Mouse (Mus musculus) limb, embryonic 11.5 days (tissue): ENCODE results near the gene Ccdc78. TPM values are rescaled to one million over a fixed set of nuclear protein-coding genes. Genes with fewer than 3 reads are reported as not detected.

ENCODE experiments used
- ATAC-seq: fragments of 200-750 bp; cut with Nextera tagmentation; 2 replicates; pipeline ENCODE4 v1.8.0; 2017; ENCODE audit warnings: low read depth; ENCODE audit not compliant: insufficient number of reproducible peaks, low FRiP score, low TSS enrichment
- DNase-seq: peaks from one replicate; pipeline ENCODE4 v3.0.0-alpha.2; 2015; ENCODE audit warnings: low spot score
- H3K27ac ChIP-seq: fragments of 300-500 bp; sonication (generic); replicated peaks from 2 replicates; pipeline ENCODE4 v1.5.1; 2014; ENCODE audit warnings: low read depth, mild to moderate bottlenecking, low read length
- H3K27me3 ChIP-seq: fragments of 300-500 bp; sonication (generic); 2 replicates; pipeline ENCODE4 v1.6.1; 2014; ENCODE audit warnings: mild to moderate bottlenecking, low read length, mixed read lengths; ENCODE audit not compliant: control insufficient read depth, insufficient read depth
- H3K36me3 ChIP-seq: fragments of 300-500 bp; sonication (generic); 2 replicates; pipeline ENCODE4 v1.6.1; 2014; ENCODE audit warnings: mild to moderate bottlenecking, low read length, moderate library complexity, mixed read lengths; ENCODE audit not compliant: control insufficient read depth, insufficient read depth
- H3K4me1 ChIP-seq: fragments of 300-500 bp; sonication (generic); 2 replicates; pipeline ENCODE4 v1.6.1; 2014; ENCODE audit warnings: low read length, mixed read lengths; ENCODE audit not compliant: control insufficient read depth, insufficient read depth
- H3K4me2 ChIP-seq: fragments of 300-500 bp; sonication (generic); 2 replicates; pipeline ENCODE4 v1.6.1; 2014; ENCODE audit warnings: low read depth, mild to moderate bottlenecking, moderate library complexity; ENCODE audit not compliant: severe bottlenecking
- H3K4me3 ChIP-seq: fragments of 300-500 bp; sonication (generic); 2 replicates; pipeline ENCODE4 v1.5.1; 2014; ENCODE audit warnings: low read depth, low read length
- H3K9ac ChIP-seq: fragments of 300-500 bp; sonication (generic); 2 replicates; pipeline ENCODE4 v1.6.1; 2014; ENCODE audit warnings: mild to moderate bottlenecking, low read length
- H3K9me3 ChIP-seq: fragments of 300-500 bp; sonication (generic); 2 replicates; pipeline ENCODE4 v1.6.1; 2016; ENCODE audit warnings: low read length; ENCODE audit not compliant: control insufficient read depth
- WGBS: fragments of 180-500 bp; shearing (Covaris S2); extraction: QIAGEN DNeasy Blood & Tissue Kit; methylation state at CpG from one replicate; pipeline ENCODE4 v1.1.7; 2014; 5-methylcytosine and 5-hydroxymethylcytosine counted together
- polyA plus RNA-seq: library from polyadenylated mRNA; unstranded; fragments of >200 nt; fragmentation: Nextera tagmentation; extraction: Ambion mirVana; gene quantifications from 2 replicates; pipeline ENCODE4 v1.2.1, GENCODE M21; 2014

Gene Ccdc78
- polyA plus RNA-seq, 1 experiment from 2014 or later, result 0.11 TPM

DNA sequence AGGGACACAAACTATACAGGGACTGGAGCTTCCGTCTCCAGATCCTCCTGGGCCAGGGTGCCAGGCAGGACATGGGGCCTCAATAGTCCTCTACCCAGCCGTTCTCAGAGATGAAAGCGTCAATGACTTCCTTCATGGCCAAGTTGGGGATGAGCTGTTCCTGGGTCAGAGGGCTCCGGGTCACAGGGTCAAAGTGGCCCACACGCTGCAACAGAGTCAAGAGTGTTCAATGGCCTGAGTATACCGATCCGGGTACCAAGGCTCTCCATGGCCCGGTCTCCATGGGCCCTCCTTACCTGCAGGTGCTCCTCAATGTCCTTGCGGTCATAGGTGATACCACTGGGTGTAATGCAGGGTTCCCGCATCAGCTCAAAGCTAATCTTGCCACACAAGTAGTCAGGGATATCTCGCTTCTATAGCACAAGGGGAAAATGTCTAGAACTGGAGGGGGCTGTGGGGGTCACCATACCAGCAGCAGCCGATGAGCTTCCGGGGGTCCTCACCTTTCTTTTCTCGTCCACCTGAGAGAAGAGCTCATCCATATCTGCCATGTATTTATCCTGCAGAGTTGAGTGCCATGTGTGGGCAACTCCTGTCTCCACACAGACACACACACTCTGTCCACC lies 44.5 kb downstream of the Ccdc78 start:
- no peak for ATAC-seq
- WGBS, result 88% methylated on average over 14 of the region's 14 CpGs

DNA sequence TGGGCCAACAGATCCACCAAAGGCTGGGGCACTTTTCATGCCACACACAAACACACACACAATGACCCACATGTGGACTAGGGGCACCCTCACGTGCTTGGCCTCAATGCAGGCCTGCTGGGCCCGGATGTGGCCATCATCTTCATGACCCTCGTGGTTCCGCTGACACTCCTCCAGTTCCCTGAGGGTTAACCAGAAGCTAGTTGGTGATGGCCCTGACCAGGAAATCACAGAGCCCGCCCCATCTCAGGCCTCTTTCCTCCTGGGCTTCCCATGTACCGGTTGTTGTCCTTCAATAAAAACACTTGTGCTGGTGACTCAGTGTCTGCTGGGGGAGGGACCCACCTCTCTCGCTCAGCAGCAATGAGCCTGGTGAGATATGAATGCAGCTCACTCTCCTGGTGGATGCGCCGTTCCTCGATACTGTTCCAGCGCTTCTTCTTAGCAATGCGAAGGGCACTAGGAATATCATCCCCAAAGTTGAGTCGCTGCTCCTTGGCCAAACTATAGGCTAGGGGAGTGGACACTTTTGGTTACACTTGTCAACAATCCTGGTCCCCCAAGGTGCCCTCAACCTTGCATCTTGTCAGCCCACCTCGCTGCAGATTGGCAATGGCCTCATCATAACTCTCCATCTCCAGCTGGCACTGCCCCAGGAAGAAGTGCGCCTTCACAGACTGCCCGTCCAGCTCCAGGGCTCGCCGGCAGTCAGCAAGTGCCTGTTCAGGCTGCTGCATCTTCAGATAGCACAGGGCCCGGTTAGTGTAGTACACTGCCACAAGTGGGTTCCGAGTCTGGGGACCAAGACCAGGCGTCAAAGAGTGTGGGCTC lies 45.3 kb downstream of the Ccdc78 start:
- 66% methylated on average over 21 of the region's 21 CpGs for WGBS
- Histone ChIP-seq H3K4me2 (peak overlapping the region; percentile 92), H3K9me3 (no peaks in the 10 kb centered on the region), H3K27me3 (no peaks in the 10 kb centered on the region), H3K27ac (no peak overlapping the region), H3K4me1 (peaks cover 38% of the 10 kb centered on the region), H3K9ac (peak overlapping the region; percentile 87), H3K4me3 (peak overlapping the region; percentile 81), H3K36me3 (peaks cover 21% of the 10 kb centered on the region)
- ATAC-seq, result no peak
- DNase-seq, result no peak

More for the DNA sequence above, 44.5 kb downstream of the Ccdc78 start:
- DNase-seq, result no peak
- no peaks in the 10 kb centered on the region for H3K27me3 ChIP-seq
- H3K27ac ChIP-seq, result no peak overlapping the region
- 0 out of 2 replicates have a peak overlapping the region, but pooled peaks have one; percentile 81 for H3K4me3 ChIP-seq
- H3K9ac ChIP-seq, result no peak overlapping the region
- no peaks in the 10 kb centered on the region for H3K9me3 ChIP-seq
- H3K4me2 ChIP-seq, result peak overlapping the region; percentile 92; the same call in 1 of the 2 replicates
- peaks cover 21% of the 10 kb centered on the region for H3K36me3 ChIP-seq
- peaks cover 34% of the 10 kb centered on the region for H3K4me1 ChIP-seq

DNA sequence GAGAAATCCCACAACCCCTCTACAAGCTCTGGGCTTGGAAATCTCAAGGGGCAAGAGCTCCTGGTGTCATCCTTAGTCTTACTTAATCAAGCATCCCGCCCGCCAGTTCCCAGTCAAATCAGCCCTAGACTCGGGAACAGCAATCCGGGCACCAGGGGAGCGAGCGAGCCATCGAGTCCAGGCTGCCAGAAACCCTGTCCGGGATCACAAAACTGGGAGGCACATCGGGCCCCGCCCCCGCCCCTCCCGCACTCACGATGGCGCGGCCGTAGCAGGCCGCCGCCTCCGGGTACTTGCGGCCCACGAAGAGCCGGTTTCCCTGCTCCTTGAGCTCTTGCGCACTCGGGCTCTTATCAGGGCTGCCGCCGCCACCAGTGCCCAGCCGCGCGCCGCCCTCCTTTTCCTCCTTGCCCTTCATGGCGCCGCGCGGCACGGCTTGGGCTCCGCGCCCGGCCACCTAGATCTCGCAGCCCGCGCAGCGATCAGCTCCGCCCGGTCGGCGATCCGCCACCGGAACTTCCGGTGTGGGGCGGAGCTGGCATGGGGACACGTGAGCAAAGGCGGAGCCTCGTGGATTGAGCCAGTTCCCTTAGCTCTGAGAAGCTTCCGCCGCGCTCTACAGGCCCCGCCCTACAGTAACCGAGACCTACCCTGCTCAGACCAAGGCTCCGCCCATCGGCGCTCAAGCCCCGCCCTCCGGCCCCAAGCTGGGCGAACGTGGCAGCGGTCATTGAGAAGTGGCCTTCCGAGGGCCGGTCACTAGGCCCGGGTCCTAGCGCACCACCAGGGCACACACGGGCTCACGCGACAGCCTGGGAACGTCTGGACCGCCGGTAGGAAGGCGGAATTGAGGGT lies 46.3 kb downstream of the Ccdc78 start:
- no peaks in the 10 kb centered on the region for H3K27me3 ChIP-seq
- peak overlapping the region; percentile 81 for H3K4me3 ChIP-seq
- H3K9ac ChIP-seq, result peak overlapping the region; percentile 87
- DNase-seq (peak; percentile 99), ATAC-seq (peak; percentile 89)
- WGBS, result under 1% methylated on average over 59 of the region's 77 CpGs
- H3K27ac ChIP-seq, result peak overlapping the region; percentile 87
- peak overlapping the region; percentile 92 for H3K4me2 ChIP-seq
- peaks cover 41% of the 10 kb centered on the region for H3K4me1 ChIP-seq
- H3K9me3 ChIP-seq, result no peaks in the 10 kb centered on the region
- peaks cover 19% of the 10 kb centered on the region for H3K36me3 ChIP-seq

DNA sequence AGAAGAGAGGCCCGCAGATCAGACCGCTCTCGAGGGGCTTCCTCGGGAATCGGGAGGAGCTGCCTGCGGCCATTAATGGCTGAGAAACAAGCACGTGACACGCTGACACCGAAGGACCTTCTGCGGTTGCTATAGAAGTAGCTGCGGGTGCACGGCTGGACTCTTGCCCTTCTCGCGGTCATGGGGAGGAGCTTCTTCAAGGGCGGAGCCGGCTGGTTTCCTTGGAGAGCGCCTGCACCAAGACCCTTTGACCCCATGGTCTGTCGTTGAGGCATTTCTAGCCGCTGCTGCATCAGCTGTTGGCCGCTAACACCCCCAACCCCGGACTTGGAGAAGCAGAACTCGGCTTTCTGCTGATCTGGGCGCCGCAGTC lies 46.9 kb downstream of the Ccdc78 start, which contains the start of gene Stub1:
Gene Stub1, minus strand, starts transcription at position 114 of the 373 bp plus-strand sequence.
- Histone ChIP-seq H3K4me1 (peaks cover 39% of the 10 kb centered on the region), H3K9ac (peak within 1 kb of the TSS; percentile 87), H3K27ac (peak within 1 kb of the TSS; percentile 87), H3K36me3 (peaks cover 17% of the 10 kb centered on the region), H3K9me3 (no peaks in the 10 kb centered on the region), H3K4me3 (peak within 1 kb of the TSS; percentile 81), H3K4me2 (peak within 1 kb of the TSS; percentile 92), H3K27me3 (no peaks in the 10 kb centered on the region)
- peak; percentile 52 for ATAC-seq
- DNase-seq, result no peak
- under 1% methylated on average over 24 of the region's 24 CpGs for WGBS

DNA sequence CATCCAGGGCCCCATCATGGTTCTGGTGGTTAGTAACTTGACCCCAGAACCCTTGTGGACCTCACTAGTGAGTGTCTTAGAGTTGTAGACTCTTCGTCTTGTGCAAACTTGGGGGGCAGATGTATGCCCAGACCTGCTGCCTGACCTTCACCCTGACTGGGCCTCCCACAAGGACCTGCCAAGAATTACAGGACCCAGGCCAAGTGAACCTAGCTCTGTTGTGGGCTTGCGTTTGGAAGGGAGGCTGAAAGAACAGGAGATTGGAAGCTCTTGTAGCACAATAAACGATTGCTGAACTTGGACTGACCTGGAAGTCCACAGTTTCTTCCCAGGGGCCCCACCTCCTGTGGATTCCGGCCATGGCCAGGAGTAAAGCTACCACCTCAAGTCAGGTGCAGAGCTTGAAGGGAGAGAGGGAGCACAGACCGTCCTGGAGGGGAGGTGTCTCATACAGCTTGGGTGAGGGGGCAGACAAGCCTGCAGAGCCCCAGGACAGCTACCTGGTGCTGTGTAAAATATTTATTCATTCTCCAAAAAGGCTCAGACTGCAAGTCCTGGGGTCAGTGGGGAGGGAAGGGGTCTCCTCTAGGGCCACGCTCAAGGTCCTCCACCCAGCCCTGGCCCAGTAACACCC lies 47.7 kb downstream of the Ccdc78 start:
- H3K27me3 ChIP-seq, result no peaks in the 10 kb centered on the region
- H3K27ac ChIP-seq, result 0 out of 2 replicates have a peak overlapping the region, but pooled peaks have one; percentile 87
- peak overlapping the region; percentile 68 for H3K9ac ChIP-seq
- WGBS, result 44% methylated on average over 6 of the region's 6 CpGs
- H3K4me2 ChIP-seq, result peak overlapping the region; percentile 89
- no peaks in the 10 kb centered on the region for H3K9me3 ChIP-seq
- no peak for ATAC-seq
- H3K36me3 ChIP-seq, result peaks cover 21% of the 10 kb centered on the region
- peak overlapping the region; percentile 81 for H3K4me3 ChIP-seq
- H3K4me1 ChIP-seq, result peaks cover 35% of the 10 kb centered on the region
- DNase-seq, result no peak

DNA sequence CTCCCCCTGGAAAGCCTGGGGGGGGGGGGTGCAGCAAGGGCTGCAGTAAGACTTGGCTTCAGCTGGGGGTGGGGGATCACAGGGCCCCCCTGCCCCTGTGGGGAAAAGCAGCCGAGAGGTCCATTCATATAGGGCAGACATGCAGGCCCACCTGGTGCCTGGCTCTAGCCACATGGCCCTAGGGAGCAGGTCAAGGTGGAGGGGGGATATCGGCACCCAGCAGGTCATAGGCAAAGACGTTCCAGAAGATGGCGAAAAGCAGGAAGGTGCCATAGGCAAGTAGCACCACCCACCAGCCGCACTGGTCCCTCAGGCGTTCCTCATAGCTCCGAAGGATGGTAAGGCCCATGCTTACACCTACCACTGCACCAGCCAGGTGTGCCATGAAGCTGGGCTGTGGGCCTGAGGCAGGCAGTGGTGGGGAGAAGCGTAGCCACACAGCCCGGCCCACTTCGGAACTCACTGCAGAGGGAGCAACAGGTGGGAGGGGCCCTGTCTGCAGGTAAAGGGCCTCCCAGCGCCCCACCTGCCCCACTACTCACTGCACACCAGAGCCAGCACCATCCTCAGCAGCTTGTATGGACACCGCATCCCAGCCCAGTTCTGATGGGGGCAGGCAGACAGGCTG lies 48.3 kb downstream of the Ccdc78 start:
- no peak for ATAC-seq
- H3K4me1 ChIP-seq, result peaks cover 32% of the 10 kb centered on the region
- no peak overlapping the region for H3K9ac ChIP-seq
- WGBS, result 87% methylated on average over 12 of the region's 12 CpGs
- H3K4me3 ChIP-seq, result peak overlapping the region; percentile 81; the same call in 1 of the 2 replicates
- no peaks in the 10 kb centered on the region for H3K9me3 ChIP-seq
- no peak overlapping the region for H3K27ac ChIP-seq
- peaks cover 27% of the 10 kb centered on the region for H3K36me3 ChIP-seq
- H3K4me2 ChIP-seq, result peak overlapping the region; percentile 89
- DNase-seq, result no peak
- no peaks in the 10 kb centered on the region for H3K27me3 ChIP-seq

DNA sequence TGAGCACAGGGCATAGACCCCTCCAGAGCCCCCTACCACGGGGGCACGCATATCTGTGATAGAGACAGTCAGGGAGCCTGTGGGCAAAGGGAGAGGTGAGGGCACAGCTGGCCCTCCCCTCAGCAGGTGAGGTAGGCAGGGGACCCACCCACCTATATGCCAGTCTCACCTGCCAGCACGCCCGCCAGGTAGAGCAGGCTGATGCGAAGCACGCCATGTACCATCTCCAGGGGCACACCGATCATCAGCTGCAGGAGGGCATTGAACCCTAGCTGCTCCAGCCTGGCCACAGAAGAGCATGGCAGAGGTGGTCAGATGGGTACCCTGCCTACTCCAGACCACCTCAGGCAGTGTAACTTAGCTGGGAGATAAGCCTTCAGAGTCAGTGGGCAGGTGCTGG lies 48.9 kb downstream of the Ccdc78 start:
- Histone ChIP-seq H3K4me3 (no peak overlapping the region), H3K9ac (no peak overlapping the region), H3K27me3 (no peaks in the 10 kb centered on the region), H3K9me3 (no peaks in the 10 kb centered on the region), H3K36me3 (peaks cover 31% of the 10 kb centered on the region), H3K27ac (no peak overlapping the region), H3K4me2 (no peak overlapping the region), H3K4me1 (peaks cover 29% of the 10 kb centered on the region)
- whole genome bisulfite sequencing, result 94% methylated on average over 7 of the region's 7 CpGs
- DNase-seq, result no peak
- no peak for ATAC-seq
